ENCODE assay signal across 9 mouse cellular contexts in the genomic region with DNA sequence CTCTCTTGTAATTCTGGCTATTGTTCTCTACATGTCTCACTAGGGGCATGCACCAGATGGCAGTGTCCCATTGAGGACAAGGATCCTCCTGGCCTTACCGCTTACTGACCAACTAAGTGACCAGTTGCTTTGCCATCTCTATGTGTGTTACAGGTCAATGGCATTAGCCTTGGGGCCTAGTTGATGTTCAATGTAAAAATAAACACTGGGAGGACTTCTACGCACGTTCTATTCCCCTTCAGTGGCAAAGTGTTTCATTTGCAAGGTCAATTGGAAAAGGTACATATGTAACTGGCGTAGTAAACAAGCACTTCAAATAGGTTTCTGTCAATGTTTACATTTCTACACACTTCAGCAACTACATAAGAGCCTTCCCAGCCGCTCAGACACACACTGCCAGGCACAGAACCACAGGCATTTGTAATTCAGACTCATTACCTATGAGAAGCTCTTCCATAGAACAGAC.
A peak's percentile ranks its signal among the peaks of the same experiment; 100 is the strongest.
DNase-seq lines count a peak whose midpoint lies in the region; ATAC-seq and TF ChIP-seq lines count a peak whose summit lies in the region.
"Had no signal": no experiment of that assay in that cellular context is flagged by ENCODE, and none has a peak within 500 bp of the region (broad histone marks: within the 10 kb centered on the region; RNA-seq: fewer than 3 reads in every experiment).

No protein-coding gene starts in this region.

- H3K27me3 ChIP-seq in limb, embryonic 12.5 days = no peaks in the 10 kb centered on the region
- no peaks in the 10 kb centered on the region for H3K27me3 ChIP-seq in limb, embryonic 10.5 days (ENCODE audit: low read depth, poor library complexity, severe bottlenecking)
- no peaks in the 10 kb centered on the region for H3K27me3 ChIP-seq in kidney, postnatal 0 days (ENCODE audit: insufficient read depth, low read length)
- H3K27me3 ChIP-seq: limb, embryonic 15.5 days had no signal

- peak; percentile 76 for TF ChIP-seq CTCF in kidney, postnatal 0 days (IDR thresholded peaks at IDR 0.05; ENCODE audit: low read depth)

- no peaks in the 10 kb centered on the region for H3K9me3 ChIP-seq in limb, embryonic 12.5 days
- H3K9me3 ChIP-seq in limb, embryonic 10.5 days (replicated peaks) = no peaks in the 10 kb centered on the region
- H3K9me3 ChIP-seq in kidney, postnatal 0 days (replicated peaks; ENCODE audit: low read length) = no peaks in the 10 kb centered on the region
- H3K9me3 ChIP-seq: limb, embryonic 15.5 days had no signal

- ATAC-seq in limb, embryonic 12.5 days (ENCODE audit: insufficient number of reproducible peaks, insufficient read depth, low FRiP score, low TSS enrichment, low read depth) = no peak
- ATAC-seq in kidney, postnatal 0 days (replicated peaks; ENCODE audit: low FRiP score, low read depth) = peak; percentile 90

- H3K27ac ChIP-seq in limb, embryonic 12.5 days = peak overlapping the region; percentile 20; the same call in 1 of the 2 replicates
- no peak overlapping the region; the same call in 1 of the 2 replicates for H3K27ac ChIP-seq in limb, embryonic 10.5 days
- peak overlapping the region; percentile 69; the same call in 1 of the 2 replicates for H3K27ac ChIP-seq in kidney, postnatal 0 days
- H3K27ac ChIP-seq: limb, embryonic 15.5 days had no signal

- H3K4me1 ChIP-seq in limb, embryonic 12.5 days (replicated peaks) = peaks cover 6% of the 10 kb centered on the region
- peaks cover 4% of the 10 kb centered on the region; the same call in 1 of the 2 replicates for H3K4me1 ChIP-seq in limb, embryonic 10.5 days
- no peaks in the 10 kb centered on the region for H3K4me1 ChIP-seq in kidney, postnatal 0 days (replicated peaks; ENCODE audit: insufficient read depth, low read length)
- H3K4me1 ChIP-seq: limb, embryonic 15.5 days had no signal

- DNase-seq in limb, embryonic 10.5 days (ENCODE audit: low spot score) = no peak
- DNase-seq in embryo, embryonic 9.5 days (ENCODE audit: extremely low spot score) = peak; percentile 3
- DNase-seq in kidney, postnatal 0 days (ENCODE audit: low spot score) = peak; percentile 70
- peak; percentile 15 for DNase-seq in skeletal muscle tissue, adult 2 months (ENCODE audit: low read depth, low spot score)
- DNase-seq in thymus, postnatal 0 days (ENCODE audit: low spot score) = no peak
- DNase-seq in layer of hippocampus, adult 8-10 months (ENCODE audit: low spot score in 2 of 2) = no peak
- no peak for DNase-seq in adrenal gland, adult 2 months

- H3K9ac ChIP-seq in limb, embryonic 12.5 days (replicated peaks) = no peak overlapping the region
- no peak overlapping the region for H3K9ac ChIP-seq in kidney, postnatal 0 days (ENCODE audit: low read depth, low read length)
- H3K9ac ChIP-seq: limb, embryonic 15.5 days had no signal

- 77% methylated on average over 5 of the region's 5 CpGs for WGBS in limb, embryonic 12.5 days
- 85% methylated on average over 5 of the region's 5 CpGs for WGBS in limb, embryonic 10.5 days
- 46% methylated on average over 5 of the region's 5 CpGs for WGBS in kidney, postnatal 0 days

- H3K36me3 ChIP-seq in limb, embryonic 12.5 days = no peaks in the 10 kb centered on the region
- H3K36me3 ChIP-seq in limb, embryonic 10.5 days = no peaks in the 10 kb centered on the region
- no peaks in the 10 kb centered on the region for H3K36me3 ChIP-seq in kidney, postnatal 0 days (ENCODE audit: insufficient read depth, low read length)
- H3K36me3 ChIP-seq: limb, embryonic 15.5 days had no signal

- no peak overlapping the region for H3K4me2 ChIP-seq in limb, embryonic 12.5 days
- no peak overlapping the region for H3K4me2 ChIP-seq in kidney, postnatal 0 days (ENCODE audit: low read length)
- H3K4me2 ChIP-seq: limb, embryonic 15.5 days had no signal

- no peak overlapping the region for H3K4me3 ChIP-seq in limb, embryonic 12.5 days (replicated peaks)
- no peak overlapping the region for H3K4me3 ChIP-seq in limb, embryonic 10.5 days
- no peak overlapping the region for H3K4me3 ChIP-seq in kidney, postnatal 0 days (replicated peaks; ENCODE audit: low read depth, low read length)
- H3K4me3 ChIP-seq: limb, embryonic 15.5 days had no signal

Comparison
In these comparisons a context has a peak if more than half of its experiments do, and no peak if none do; other contexts are left out.
1. DNase-seq: peak in embryo, embryonic 9.5 days (single experiment), kidney, postnatal 0 days (single experiment) and skeletal muscle tissue, adult 2 months (single experiment); none in limb, embryonic 10.5 days (single experiment), thymus, postnatal 0 days (single experiment), layer of hippocampus, adult 8-10 months (0 of 2) and adrenal gland, adult 2 months (single experiment).